Mouse (Mus musculus): ENCODE results near the gene Ppm1g.
"Not testable (repeated sequence)": the region's sequence is repeated elsewhere in the genome, so short reads cannot be mapped to it uniquely, and the experiment has no call there.

Gene Ppm1g

GRCm38 (mm10) chr5:31219911-31220447 lies 508 bp downstream of the Ppm1g start:
- ATAC-seq (ENCODE audit: insufficient number of reproducible peaks, low FRiP score, low TSS enrichment): peak; percentile 56

- no peak for ATAC-seq (ENCODE audit: insufficient number of reproducible peaks, low FRiP score, low TSS enrichment)
Measured at GRCm38 (mm10) chr5:31219474-31219873, 1.0 kb downstream of the Ppm1g start.

- ATAC-seq (ENCODE audit: insufficient number of reproducible peaks, low FRiP score, low TSS enrichment): no peak
Measured at GRCm38 (mm10) chr5:31219070-31219469, 1.4 kb downstream of the Ppm1g start.

GRCm38 (mm10) chr5:31218294-31218693 lies 2.2 kb downstream of the Ppm1g start:
- no peak for ATAC-seq (ENCODE audit: insufficient number of reproducible peaks, low FRiP score, low TSS enrichment)

- ATAC-seq (ENCODE audit: insufficient number of reproducible peaks, low FRiP score, low TSS enrichment): not testable (repeated sequence)
Measured at GRCm38 (mm10) chr5:31216554-31216953, 3.9 kb downstream of the Ppm1g start.

- ATAC-seq (ENCODE audit: insufficient number of reproducible peaks, low FRiP score, low TSS enrichment): no peak
Measured at GRCm38 (mm10) chr5:31204421-31204820, 16.1 kb downstream of the Ppm1g start.

GRCm38 (mm10) chr5:31203866-31204265 lies 16.6 kb downstream of the Ppm1g start:
- ATAC-seq (ENCODE audit: insufficient number of reproducible peaks, low FRiP score, low TSS enrichment): no peak

- ATAC-seq (ENCODE audit: insufficient number of reproducible peaks, low FRiP score, low TSS enrichment): no peak
Measured at GRCm38 (mm10) chr5:31202933-31203332, 17.6 kb downstream of the Ppm1g start.

- ATAC-seq (ENCODE audit: insufficient number of reproducible peaks, low FRiP score, low TSS enrichment): peak; percentile 95
Measured at GRCm38 (mm10) chr5:31201742-31202590, 18.5 kb downstream of the Ppm1g start, which contains the start of gene Zfp513. Zfp513 (minus strand) TSS chr5:31202303.

GRCm38 (mm10) chr5:31201042-31201741 lies 19.3 kb downstream of the Ppm1g start:
- ATAC-seq (ENCODE audit: insufficient number of reproducible peaks, low FRiP score, low TSS enrichment): no peak

- no peak for ATAC-seq (ENCODE audit: insufficient number of reproducible peaks, low FRiP score, low TSS enrichment)
Measured at GRCm38 (mm10) chr5:31200327-31200768, 20.1 kb downstream of the Ppm1g start.

GRCm38 (mm10) chr5:31199893-31200292 lies 20.6 kb downstream of the Ppm1g start:
- ATAC-seq (ENCODE audit: insufficient number of reproducible peaks, low FRiP score, low TSS enrichment): no peak

GRCm38 (mm10) chr5:31199321-31199892 lies 21.1 kb downstream of the Ppm1g start:
- no peak for ATAC-seq (ENCODE audit: insufficient number of reproducible peaks, low FRiP score, low TSS enrichment)

GRCm38 (mm10) chr5:31198616-31199320 lies 21.7 kb downstream of the Ppm1g start:
- no peak for ATAC-seq (ENCODE audit: insufficient number of reproducible peaks, low FRiP score, low TSS enrichment)

GRCm38 (mm10) chr5:31198170-31198569 lies 22.3 kb downstream of the Ppm1g start:
- ATAC-seq (ENCODE audit: insufficient number of reproducible peaks, low FRiP score, low TSS enrichment): no peak

GRCm38 (mm10) chr5:31197072-31197471 lies 23.4 kb downstream of the Ppm1g start:
- no peak for ATAC-seq (ENCODE audit: insufficient number of reproducible peaks, low FRiP score, low TSS enrichment)

- ATAC-seq (ENCODE audit: insufficient number of reproducible peaks, low FRiP score, low TSS enrichment): no peak
Measured at GRCm38 (mm10) chr5:31196207-31196606, 24.3 kb downstream of the Ppm1g start.

- no peak for ATAC-seq (ENCODE audit: insufficient number of reproducible peaks, low FRiP score, low TSS enrichment)
Measured at GRCm38 (mm10) chr5:31195671-31196070, 24.8 kb downstream of the Ppm1g start.

GRCm38 (mm10) chr5:31194486-31195485 lies 25.7 kb downstream of the Ppm1g start:
- ATAC-seq (ENCODE audit: insufficient number of reproducible peaks, low FRiP score, low TSS enrichment): no peak
